Mouse (Mus musculus) cerebellum, adult 8-10 months (tissue): ENCODE results near the gene Dag1.
A peak's percentile ranks its signal among the peaks of the same experiment; 100 is the strongest.

ENCODE experiments used
- DNase-seq: peaks from one replicate; pipeline ENCODE4 v3.0.0; 2022

Gene Dag1

GRCm38 (mm10) chr9:108182806-108183506 lies 80.8 kb downstream of the Dag1 start:
- no peak for DNase-seq

GRCm38 (mm10) chr9:108178391-108178790 lies 85.4 kb downstream of the Dag1 start:
- no peak for DNase-seq

- no peak for DNase-seq
These were observed 88.5 kb downstream of the Dag1 start for GRCm38 (mm10) chr9:108175116-108175838.

- DNase-seq: no peak
These were observed 90.9 kb downstream of the Dag1 start for GRCm38 (mm10) chr9:108172777-108173350.

- no peak for DNase-seq
These were observed 94.0 kb downstream of the Dag1 start for GRCm38 (mm10) chr9:108169751-108170150.

- DNase-seq: no peak
These were observed 98.6 kb downstream of the Dag1 start for GRCm38 (mm10) chr9:108165143-108165542.

GRCm38 (mm10) chr9:108163646-108164284 lies 100.0 kb downstream of the Dag1 start:
- no peak for DNase-seq

- no peak for DNase-seq
These were observed 105.9 kb downstream of the Dag1 start for GRCm38 (mm10) chr9:108157891-108158290.

- DNase-seq: peak; percentile 64
These were observed 106.3 kb downstream of the Dag1 start for GRCm38 (mm10) chr9:108157451-108157850.

GRCm38 (mm10) chr9:108156786-108157185 lies 107.0 kb downstream of the Dag1 start:
- peak; percentile 67 for DNase-seq

GRCm38 (mm10) chr9:108154814-108155213 lies 108.9 kb downstream of the Dag1 start:
- no peak for DNase-seq
